Mouse (Mus musculus) liver, postnatal 0 days (tissue): ENCODE results near the gene Ptges. TPM values are rescaled to one million over a fixed set of nuclear protein-coding genes. Genes with fewer than 3 reads are reported as not detected.
"Not testable (repeated sequence)": the region's sequence is repeated elsewhere in the genome, so short reads cannot be mapped to it uniquely, and the experiment has no call there.

Experiments
- ATAC-seq: fragments of 200-750 bp; cut with Nextera tagmentation; 2 replicates; pipeline ENCODE4 v1.8.0; 2017; ENCODE audit warnings: mild to moderate bottlenecking, moderate library complexity
- DNase-seq: peaks from one replicate; pipeline ENCODE4 v3.0.0-alpha.2; 2016
- H3K27ac ChIP-seq: fragments of 300-500 bp; sonication (generic); 2 replicates; pipeline ENCODE4 v1.5.1; 2014; ENCODE audit warnings: antibody characterized with exemption, moderate library complexity, mild to moderate bottlenecking, low read depth
- H3K27me3 ChIP-seq: fragments of 300-500 bp; sonication (generic); 2 replicates; pipeline ENCODE4 v1.6.1; 2014; ENCODE audit warnings: low read length, control low read depth, mixed read lengths; ENCODE audit not compliant: insufficient read depth
- H3K36me3 ChIP-seq: fragments of 300-500 bp; sonication (generic); replicated peaks from 2 replicates; pipeline ENCODE4 v1.6.1; 2014; ENCODE audit warnings: mild to moderate bottlenecking, control low read depth, low read length, moderate library complexity, mixed read lengths; ENCODE audit not compliant: insufficient read depth
- H3K4me1 ChIP-seq: fragments of 300-500 bp; sonication (generic); 2 replicates; pipeline ENCODE4 v1.6.1; 2014; ENCODE audit warnings: antibody characterized with exemption, mild to moderate bottlenecking, control low read depth; ENCODE audit not compliant: insufficient read depth
- H3K4me2 ChIP-seq: fragments of 300-500 bp; sonication (generic); 2 replicates; pipeline ENCODE4 v1.6.1; 2014; ENCODE audit warnings: low read depth, mild to moderate bottlenecking, low read length, moderate library complexity, mixed read lengths
- H3K4me3 ChIP-seq: fragments of 300-500 bp; sonication (generic); 2 replicates; pipeline ENCODE4 v1.5.1; 2014; ENCODE audit warnings: low read depth, low read length
- H3K9ac ChIP-seq: fragments of 300-500 bp; sonication (generic); replicated peaks from 2 replicates; pipeline ENCODE4 v1.6.1; 2014; ENCODE audit warnings: mild to moderate bottlenecking, moderate library complexity
- H3K9me3 ChIP-seq: fragments of 300-500 bp; sonication (generic); 2 replicates; pipeline ENCODE4 v1.6.1; 2016; ENCODE audit warnings: mild to moderate bottlenecking, control low read depth, low read length, mixed read lengths
- CTCF ChIP-seq: sonication (generic); IDR thresholded peaks from 2 replicates; pipeline ENCODE4 v1.5.1; 2016; ENCODE audit warnings: antibody characterized with exemption, low read depth
- EP300 ChIP-seq: IDR thresholded peaks from 2 replicates; pipeline ENCODE4 v1.6.1; 2016; ENCODE audit warnings: antibody characterized with exemption, low read depth, mild to moderate bottlenecking
- WGBS: fragments of 180-500 bp; shearing (Covaris S2); extraction: QIAGEN DNeasy Blood & Tissue Kit; methylation state at CpG from one replicate; pipeline ENCODE4 v1.1.7; 2014; ENCODE audit not compliant: insufficient replicate concordance; 5-methylcytosine and 5-hydroxymethylcytosine counted together
- polyA plus RNA-seq: library from polyadenylated mRNA; unstranded; fragments of >200 nt; fragmentation: Nextera tagmentation; extraction: Ambion mirVana; gene quantifications from 2 replicates; pipeline ENCODE4 v1.2.1, GENCODE M21; 2015

The Ptges gene
- polyA plus RNA-seq, 1 experiment from 2014 or later = 1.7 TPM

GRCm38 (mm10) chr2:30918126-30918525 is 11.5 kb downstream of the Ptges start:
- no peak overlapping the region for H3K9ac ChIP-seq
- H3K36me3 ChIP-seq = no peaks in the 10 kb centered on the region
- TF ChIP-seq CTCF = no peak
- TF ChIP-seq EP300 = no peak
- no peak overlapping the region for H3K27ac ChIP-seq
- WGBS = 66% methylated on average over 6 of the region's 6 CpGs
- H3K4me2 ChIP-seq = no peak overlapping the region
- no peaks in the 10 kb centered on the region for H3K27me3 ChIP-seq
- H3K4me3 ChIP-seq = no peak overlapping the region
- H3K9me3 ChIP-seq = no peaks in the 10 kb centered on the region
- DNase-seq (no peak), ATAC-seq (no peak)
- no peaks in the 10 kb centered on the region for H3K4me1 ChIP-seq

- H3K4me1 ChIP-seq = no peaks in the 10 kb centered on the region
- no peak overlapping the region for H3K9ac ChIP-seq
- 77% methylated on average over 7 of the region's 7 CpGs for WGBS
- H3K9me3 ChIP-seq = no peaks in the 10 kb centered on the region
- H3K27me3 ChIP-seq = no peaks in the 10 kb centered on the region
- H3K4me3 ChIP-seq = no peak overlapping the region
- TF ChIP-seq CTCF = no peak
- TF ChIP-seq EP300 = no peak
- H3K36me3 ChIP-seq = no peaks in the 10 kb centered on the region
- ATAC-seq = no peak
- no peak overlapping the region for H3K4me2 ChIP-seq
- DNase-seq = no peak
- H3K27ac ChIP-seq = no peak overlapping the region
These were observed 12.0 kb downstream of the Ptges start for GRCm38 (mm10) chr2:30917649-30918048.

GRCm38 (mm10) chr2:30915933-30916332 is 13.7 kb downstream of the Ptges start:
- H3K27me3 ChIP-seq, H3K9me3 ChIP-seq, H3K9ac ChIP-seq, H3K4me1 ChIP-seq, H3K4me3 ChIP-seq, DNase-seq, H3K27ac ChIP-seq, H3K36me3 ChIP-seq, ATAC-seq, H3K4me2 ChIP-seq: not testable (repeated sequence)
- 85% methylated on average over 6 of the region's 6 CpGs for WGBS

DNA sequence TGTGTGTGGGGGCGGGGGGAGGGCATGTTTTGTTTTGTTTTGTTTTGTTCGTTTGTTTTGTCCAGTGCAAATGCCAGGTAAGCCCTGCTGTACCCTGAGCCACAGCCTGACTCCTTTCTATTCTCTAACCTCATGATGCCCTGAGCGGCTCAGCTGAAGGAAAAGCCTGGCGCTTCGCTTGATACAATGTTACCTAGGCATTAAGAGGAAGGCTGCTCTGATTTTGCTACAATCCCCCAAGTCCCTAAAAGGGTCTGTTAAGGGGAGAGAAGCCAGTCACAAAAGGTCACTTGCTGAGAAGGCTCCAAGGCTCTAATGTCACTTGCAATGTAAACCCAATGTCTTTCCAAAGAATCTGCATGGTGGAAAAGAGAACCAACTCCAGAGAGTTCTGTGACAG is 14.3 kb downstream of the Ptges start:
- WGBS = 76% methylated on average over 5 of the region's 5 CpGs
- no peak for DNase-seq

GRCm38 (mm10) chr2:30914836-30915235 is 14.8 kb downstream of the Ptges start:
- no peak overlapping the region for H3K9ac ChIP-seq
- TF ChIP-seq EP300 = no peak
- no peak for TF ChIP-seq CTCF
- ATAC-seq = no peak
- no peak for DNase-seq
- H3K4me1 ChIP-seq = no peaks in the 10 kb centered on the region
- no peaks in the 10 kb centered on the region for H3K36me3 ChIP-seq
- WGBS = 51% methylated on average over 3 of the region's 3 CpGs
- H3K4me2 ChIP-seq = no peak overlapping the region
- H3K9me3 ChIP-seq = no peaks in the 10 kb centered on the region
- H3K27ac ChIP-seq = no peak overlapping the region
- no peak overlapping the region for H3K4me3 ChIP-seq
- H3K27me3 ChIP-seq = no peaks in the 10 kb centered on the region

More for the DNA sequence above, 14.3 kb downstream of the Ptges start:
- H3K27me3 ChIP-seq = no peaks in the 10 kb centered on the region
- H3K9ac ChIP-seq = no peak overlapping the region
- no peak overlapping the region for H3K4me2 ChIP-seq
- ATAC-seq = no peak
- no peak overlapping the region for H3K27ac ChIP-seq
- no peaks in the 10 kb centered on the region for H3K4me1 ChIP-seq
- TF ChIP-seq EP300 (no peak), CTCF (no peak)
- H3K36me3 ChIP-seq = no peaks in the 10 kb centered on the region
- no peak overlapping the region for H3K4me3 ChIP-seq
- no peaks in the 10 kb centered on the region for H3K9me3 ChIP-seq

GRCm38 (mm10) chr2:30913022-30913421 is 16.6 kb downstream of the Ptges start:
- ATAC-seq (no peak), DNase-seq (no peak)
- no peak overlapping the region for H3K4me3 ChIP-seq
- H3K9me3 ChIP-seq = no peaks in the 10 kb centered on the region
- whole genome bisulfite sequencing = 73% methylated on average over 8 of the region's 8 CpGs
- no peak for TF ChIP-seq EP300
- no peaks in the 10 kb centered on the region for H3K36me3 ChIP-seq
- no peak overlapping the region for H3K4me2 ChIP-seq
- no peak overlapping the region for H3K9ac ChIP-seq
- H3K27ac ChIP-seq = no peak overlapping the region
- H3K4me1 ChIP-seq = no peaks in the 10 kb centered on the region
- no peaks in the 10 kb centered on the region for H3K27me3 ChIP-seq

DNA sequence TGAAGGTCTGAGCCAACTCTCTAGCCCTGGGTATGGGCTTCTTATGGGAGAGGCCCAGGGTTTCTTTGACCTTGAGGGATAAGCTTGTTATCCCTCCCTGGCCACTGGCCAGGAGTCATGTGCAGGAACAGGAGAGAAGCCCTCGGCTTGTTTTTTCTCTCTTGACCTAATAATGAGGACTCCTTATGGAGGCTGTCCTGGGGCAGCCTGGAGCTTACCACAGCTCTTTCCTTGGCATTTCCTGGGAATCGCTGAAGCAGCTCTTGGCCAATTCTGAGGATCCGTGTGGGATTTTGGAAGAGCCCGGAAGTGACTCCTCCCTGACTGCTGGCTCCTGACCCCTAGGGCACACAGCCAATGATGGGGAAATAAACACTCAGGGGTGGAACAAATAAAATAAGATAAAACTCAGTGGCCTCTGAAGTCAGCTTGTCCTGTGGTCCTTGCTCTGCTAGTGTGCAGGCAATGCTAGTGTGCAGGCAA is 17.3 kb downstream of the Ptges start:
- ATAC-seq = peak; percentile 36; the same call in 1 of the 2 replicates
- no peak overlapping the region for H3K9ac ChIP-seq
- peak; percentile 44 for DNase-seq
- WGBS = 56% methylated on average over 4 of the region's 4 CpGs
- H3K27me3 ChIP-seq = no peaks in the 10 kb centered on the region
- H3K4me1 ChIP-seq = no peaks in the 10 kb centered on the region
- H3K36me3 ChIP-seq = no peaks in the 10 kb centered on the region
- TF ChIP-seq CTCF = no peak
- no peak for TF ChIP-seq EP300
- 0 out of 2 replicates have a peak overlapping the region, but pooled peaks have one; percentile 6 for H3K27ac ChIP-seq
- no peaks in the 10 kb centered on the region for H3K9me3 ChIP-seq
- H3K4me2 ChIP-seq = no peak overlapping the region
- H3K4me3 ChIP-seq = no peak overlapping the region
